Mouse (Mus musculus): Measurements from ENCODE around the gene Efna1. TPM values are rescaled to one million over a fixed set of nuclear protein-coding genes. Genes with fewer than 3 reads are reported as not detected.

Efna1 gene
- polyA plus RNA-seq, 1 experiment: 13.9 TPM

- peaks cover 12% of the 10 kb centered on the region for H3K79me3 ChIP-seq (ENCODE audit: low read depth)
Measured at GRCm38 (mm10) chr3:89277281-89278021, 3.5 kb downstream of the Efna1 start.

GRCm38 (mm10) chr3:89276061-89276460 is 4.9 kb downstream of the Efna1 start:
- peaks cover 32% of the 10 kb centered on the region for H3K79me2 ChIP-seq (ENCODE audit: control insufficient read depth, insufficient read depth)
- H3K4me3 ChIP-seq (ENCODE audit: insufficient read depth, poor library complexity, severe bottlenecking): no peak overlapping the region
- peaks cover 12% of the 10 kb centered on the region for H3K79me3 ChIP-seq (ENCODE audit: low read depth)
- H3K36me3 ChIP-seq (ENCODE audit: control insufficient read depth, insufficient read depth): peaks cover 21% of the 10 kb centered on the region
- no peaks in the 10 kb centered on the region for H3K27me3 ChIP-seq (ENCODE audit: control insufficient read depth, insufficient read depth, insufficient read length)
- TF ChIP-seq MAX (IDR thresholded peaks at IDR 0.05) (no peak), FOSL1 (IDR thresholded peaks at IDR 0.05; ENCODE audit: insufficient read depth, low read length, poor library complexity, severe bottlenecking) (no peak), MYOG (IDR thresholded peaks at IDR 0.05; ENCODE audit: control insufficient read depth, extremely low read depth, insufficient read length) (no peak), CTCF (IDR thresholded peaks at IDR 0.05; ENCODE audit: control insufficient read depth, insufficient read depth, insufficient read length) (no peak), CEBPB (IDR thresholded peaks at IDR 0.05; ENCODE audit: low read depth) (no peak), USF1 (IDR thresholded peaks at IDR 0.05; ENCODE audit: low read depth) (no peak), MYOD1 (IDR thresholded peaks at IDR 0.05; ENCODE audit: control insufficient read depth, insufficient read length, low read depth) (no peak)
- H3ac ChIP-seq (ENCODE audit: control insufficient read depth, insufficient read length, low read depth): no peak overlapping the region

More at GRCm38 (mm10) chr3:89277281-89278021, 3.5 kb downstream of the Efna1 start:
- H3K36me3 ChIP-seq (ENCODE audit: control insufficient read depth, insufficient read depth): peaks cover 13% of the 10 kb centered on the region
- H3K4me3 ChIP-seq (ENCODE audit: insufficient read depth, poor library complexity, severe bottlenecking): peak overlapping the region; percentile 45
- H3ac ChIP-seq (ENCODE audit: control insufficient read depth, insufficient read length, low read depth): peak overlapping the region; percentile 87
- peaks cover 32% of the 10 kb centered on the region for H3K79me2 ChIP-seq (ENCODE audit: control insufficient read depth, insufficient read depth)
- H3K27me3 ChIP-seq (ENCODE audit: control insufficient read depth, insufficient read depth, insufficient read length): no peaks in the 10 kb centered on the region
- no peak for TF ChIP-seq CEBPB (IDR thresholded peaks at IDR 0.05; ENCODE audit: low read depth)
- no peak for TF ChIP-seq CTCF (IDR thresholded peaks at IDR 0.05; ENCODE audit: control insufficient read depth, insufficient read depth, insufficient read length)
- TF ChIP-seq MYOD1 (IDR thresholded peaks at IDR 0.05; ENCODE audit: control insufficient read depth, insufficient read length, low read depth): no peak
- no peak for TF ChIP-seq MYOG (IDR thresholded peaks at IDR 0.05; ENCODE audit: control insufficient read depth, extremely low read depth, insufficient read length)
- TF ChIP-seq USF1 (IDR thresholded peaks at IDR 0.05; ENCODE audit: low read depth): no peak
- no peak for TF ChIP-seq MAX (IDR thresholded peaks at IDR 0.05)
- no peak for TF ChIP-seq FOSL1 (IDR thresholded peaks at IDR 0.05; ENCODE audit: insufficient read depth, low read length, poor library complexity, severe bottlenecking)

GRCm38 (mm10) chr3:89271760-89272159 is 9.2 kb downstream of the Efna1 start:
- peaks cover 29% of the 10 kb centered on the region for H3K36me3 ChIP-seq (ENCODE audit: control insufficient read depth, insufficient read depth)
- no peak overlapping the region for H3K4me3 ChIP-seq (ENCODE audit: insufficient read depth, poor library complexity, severe bottlenecking)
- H3ac ChIP-seq (ENCODE audit: control insufficient read depth, insufficient read length, low read depth): no peak overlapping the region
- peaks cover 40% of the 10 kb centered on the region for H3K79me2 ChIP-seq (ENCODE audit: control insufficient read depth, insufficient read depth)
- no peaks in the 10 kb centered on the region for H3K27me3 ChIP-seq (ENCODE audit: control insufficient read depth, insufficient read depth, insufficient read length)
- no peak for TF ChIP-seq FOSL1 (IDR thresholded peaks at IDR 0.05; ENCODE audit: insufficient read depth, low read length, poor library complexity, severe bottlenecking)
- no peak for TF ChIP-seq USF1 (IDR thresholded peaks at IDR 0.05; ENCODE audit: low read depth)
- TF ChIP-seq MYOG (IDR thresholded peaks at IDR 0.05; ENCODE audit: control insufficient read depth, extremely low read depth, insufficient read length): no peak
- no peak for TF ChIP-seq CEBPB (IDR thresholded peaks at IDR 0.05; ENCODE audit: low read depth)
- no peak for TF ChIP-seq CTCF (IDR thresholded peaks at IDR 0.05; ENCODE audit: control insufficient read depth, insufficient read depth, insufficient read length)
- peaks cover 7% of the 10 kb centered on the region for H3K79me3 ChIP-seq (ENCODE audit: low read depth)

GRCm38 (mm10) chr3:89270891-89271290 is 10.1 kb downstream of the Efna1 start:
- Histone ChIP-seq H3K36me3 (ENCODE audit: control insufficient read depth, insufficient read depth) (peaks cover 29% of the 10 kb centered on the region), H3K27me3 (ENCODE audit: control insufficient read depth, insufficient read depth, insufficient read length) (no peaks in the 10 kb centered on the region), H3K4me3 (ENCODE audit: insufficient read depth, poor library complexity, severe bottlenecking) (no peak overlapping the region), H3ac (ENCODE audit: control insufficient read depth, insufficient read length, low read depth) (no peak overlapping the region), H3K79me2 (ENCODE audit: control insufficient read depth, insufficient read depth) (peaks cover 38% of the 10 kb centered on the region), H3K79me3 (ENCODE audit: low read depth) (peaks cover 8% of the 10 kb centered on the region)
- TF ChIP-seq MYOD1 (IDR thresholded peaks at IDR 0.05; ENCODE audit: control insufficient read depth, insufficient read length, low read depth) (no peak), MAX (IDR thresholded peaks at IDR 0.05) (peak; percentile 95), FOSL1 (IDR thresholded peaks at IDR 0.05; ENCODE audit: insufficient read depth, low read length, poor library complexity, severe bottlenecking) (no peak), CTCF (IDR thresholded peaks at IDR 0.05; ENCODE audit: control insufficient read depth, insufficient read depth, insufficient read length) (no peak), CEBPB (IDR thresholded peaks at IDR 0.05; ENCODE audit: low read depth) (no peak), MYOG (IDR thresholded peaks at IDR 0.05; ENCODE audit: control insufficient read depth, extremely low read depth, insufficient read length) (no peak), USF1 (IDR thresholded peaks at IDR 0.05; ENCODE audit: low read depth) (no peak)

- peaks cover 8% of the 10 kb centered on the region for H3K79me3 ChIP-seq (ENCODE audit: low read depth)
- peak within 1 kb of the TSS; percentile 83 for H3ac ChIP-seq (ENCODE audit: control insufficient read depth, insufficient read length, low read depth)
- peak within 1 kb of the TSS; percentile 41 for H3K4me3 ChIP-seq (ENCODE audit: insufficient read depth, poor library complexity, severe bottlenecking)
- H3K79me2 ChIP-seq (ENCODE audit: control insufficient read depth, insufficient read depth): peaks cover 36% of the 10 kb centered on the region
- H3K36me3 ChIP-seq (ENCODE audit: control insufficient read depth, insufficient read depth): peaks cover 25% of the 10 kb centered on the region
- H3K27me3 ChIP-seq (ENCODE audit: control insufficient read depth, insufficient read depth, insufficient read length): no peaks in the 10 kb centered on the region
- TF ChIP-seq MYOD1 (IDR thresholded peaks at IDR 0.05; ENCODE audit: control insufficient read depth, insufficient read length, low read depth): no peak
- no peak for TF ChIP-seq CEBPB (IDR thresholded peaks at IDR 0.05; ENCODE audit: low read depth)
- TF ChIP-seq USF1 (IDR thresholded peaks at IDR 0.05; ENCODE audit: low read depth): no peak
- peak; percentile 82 for TF ChIP-seq MAX (IDR thresholded peaks at IDR 0.05)
- TF ChIP-seq CTCF (IDR thresholded peaks at IDR 0.05; ENCODE audit: control insufficient read depth, insufficient read depth, insufficient read length): peak; percentile 52
- TF ChIP-seq FOSL1 (IDR thresholded peaks at IDR 0.05; ENCODE audit: insufficient read depth, low read length, poor library complexity, severe bottlenecking): no peak
- TF ChIP-seq MYOG (IDR thresholded peaks at IDR 0.05; ENCODE audit: control insufficient read depth, extremely low read depth, insufficient read length): no peak
Measured at GRCm38 (mm10) chr3:89270051-89270755, 10.7 kb downstream of the Efna1 start, which contains the start of gene Slc50a1. Slc50a1 (minus strand) TSS chr3:89270570.
